Mouse (Mus musculus): ENCODE measurements at regions not wholly inside any gene's neighbourhood (a gene's known extent, or its start where the extent isn't known, plus 50 kb on each side); places are given as distances from the start of the nearest gene placed in this dataset.

GRCm38 (mm10) chr2:123813950-123814337 is 275.8 kb upstream of the Sema6d start:
- Histone ChIP-seq H3K9ac (no peak overlapping the region), H3K27me3 (replicated peaks) (no peaks in the 10 kb centered on the region), H3K9me3 (replicated peaks) (no peaks in the 10 kb centered on the region), H3K27ac (ENCODE audit: poor library complexity, severe bottlenecking) (no peak overlapping the region), H3K4me3 (no peak overlapping the region), H3K4me1 (replicated peaks) (no peaks in the 10 kb centered on the region), H3K36me3 (no peaks in the 10 kb centered on the region), H3K4me2 (no peak overlapping the region)
- no peak for ATAC-seq (ENCODE audit: insufficient number of reproducible peaks, low FRiP score)
- WGBS, result 62% methylated on average over 3 of the region's 3 CpGs

GRCm38 (mm10) chr2:123816627-123817026 is 273.1 kb upstream of the Sema6d start:
- WGBS, result 85% methylated on average over 2 of the region's 2 CpGs
- no peaks in the 10 kb centered on the region for H3K9me3 ChIP-seq (replicated peaks)
- ATAC-seq (ENCODE audit: insufficient number of reproducible peaks, low FRiP score), result no peak
- no peaks in the 10 kb centered on the region for H3K4me1 ChIP-seq (replicated peaks)
- H3K9ac ChIP-seq, result no peak overlapping the region
- no peak overlapping the region for H3K4me3 ChIP-seq
- H3K36me3 ChIP-seq, result no peaks in the 10 kb centered on the region
- no peak overlapping the region for H3K4me2 ChIP-seq
- H3K27me3 ChIP-seq (replicated peaks), result no peaks in the 10 kb centered on the region
- H3K27ac ChIP-seq (ENCODE audit: poor library complexity, severe bottlenecking), result no peak overlapping the region

GRCm38 (mm10) chr2:123833540-123834136 is 256.1 kb upstream of the Sema6d start:
- H3K9me3 ChIP-seq (replicated peaks), result no peaks in the 10 kb centered on the region
- no peak overlapping the region for H3K4me3 ChIP-seq
- WGBS, result 39% methylated on average over 1 of the region's 1 CpGs
- H3K4me2 ChIP-seq, result no peak overlapping the region
- H3K9ac ChIP-seq, result no peak overlapping the region
- ATAC-seq (ENCODE audit: insufficient number of reproducible peaks, low FRiP score), result no peak
- no peaks in the 10 kb centered on the region for H3K27me3 ChIP-seq (replicated peaks)
- no peaks in the 10 kb centered on the region for H3K36me3 ChIP-seq
- H3K4me1 ChIP-seq (replicated peaks), result no peaks in the 10 kb centered on the region
- H3K27ac ChIP-seq (ENCODE audit: poor library complexity, severe bottlenecking), result no peak overlapping the region
